Mouse (Mus musculus): ENCODE measurements around the gene Ift22.

- TF ChIP-seq CTCF (IDR thresholded peaks at IDR 0.05; ENCODE audit: borderline replicate concordance, control insufficient read depth, extremely low read depth, insufficient read depth, low read length, poor library complexity), result peak; percentile 84
- TF ChIP-seq POLR2A (IDR thresholded peaks at IDR 0.05; ENCODE audit: control insufficient read depth, extremely low read depth, insufficient read depth, low read length, poor library complexity), result no peak
These were observed 26.5 kb upstream of the Ift22 start for GRCm38 (mm10) chr5:136881380-136882009.
